Mouse (Mus musculus) CD8-positive naive resting alpha-beta T cell, adult 2 months (primary cell): ENCODE data around the gene C130026I21Rik.
"Not testable (repeated sequence)": the region's sequence is repeated elsewhere in the genome, so short reads cannot be mapped to it uniquely, and the experiment has no call there.

Experiments used
- DNase-seq, 2 experiments: peaks; one replicate each; pipeline ENCODE4 v3.0.0; 2022; ENCODE audit warnings: low read depth in 2 of 2, low spot score in 2 of 2

The C130026I21Rik gene

DNA sequence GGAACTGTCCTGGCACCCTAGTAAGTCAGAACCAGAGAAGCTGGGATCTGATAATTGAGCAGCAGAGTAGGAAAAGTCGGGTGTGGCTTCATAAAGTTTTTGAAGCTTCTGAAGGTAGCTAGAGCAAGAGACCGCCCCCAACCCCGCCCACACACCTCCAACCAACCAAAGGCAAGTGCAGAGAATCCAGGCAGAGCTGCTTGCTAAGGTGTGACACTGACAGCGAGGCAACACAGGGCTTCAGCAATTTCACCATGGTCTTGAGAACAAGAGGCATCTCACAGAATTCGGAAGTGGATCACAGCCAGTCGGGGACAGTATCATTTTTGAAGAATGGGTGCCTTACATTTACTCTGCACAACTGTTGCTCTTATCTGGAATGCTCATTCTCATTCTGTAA, at the start of gene C130026I21Rik:
C130026I21Rik (minus strand) TSS at position 101 of the 400 bp plus-strand sequence.
- not testable (repeated sequence) for DNase-seq

DNA sequence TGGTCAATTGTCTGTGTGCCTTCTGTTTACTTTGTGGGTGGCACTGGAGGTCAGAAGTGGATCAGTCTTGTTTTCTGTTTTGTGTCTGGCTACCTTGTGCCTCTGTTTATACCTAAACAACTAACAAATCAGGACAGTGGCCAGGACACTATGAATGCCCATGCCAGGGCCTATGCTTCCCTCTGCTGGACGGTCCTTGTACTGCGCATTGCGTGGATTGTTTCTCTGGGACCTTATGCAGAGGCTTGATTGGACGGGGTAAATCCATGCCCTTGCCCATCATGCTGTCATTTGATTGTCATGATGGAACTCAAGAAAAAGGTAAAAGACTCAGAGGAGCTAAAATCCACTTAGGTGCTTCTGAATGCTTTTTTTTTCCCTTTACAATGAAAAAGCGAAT, 16.7 kb upstream of the C130026I21Rik start:
- peak in 1 of 2 experiments; percentile 14 for DNase-seq

GRCm38 (mm10) chr1:85276421-85276820, 6.1 kb upstream of the C130026I21Rik start:
- not testable (repeated sequence) for DNase-seq

DNA sequence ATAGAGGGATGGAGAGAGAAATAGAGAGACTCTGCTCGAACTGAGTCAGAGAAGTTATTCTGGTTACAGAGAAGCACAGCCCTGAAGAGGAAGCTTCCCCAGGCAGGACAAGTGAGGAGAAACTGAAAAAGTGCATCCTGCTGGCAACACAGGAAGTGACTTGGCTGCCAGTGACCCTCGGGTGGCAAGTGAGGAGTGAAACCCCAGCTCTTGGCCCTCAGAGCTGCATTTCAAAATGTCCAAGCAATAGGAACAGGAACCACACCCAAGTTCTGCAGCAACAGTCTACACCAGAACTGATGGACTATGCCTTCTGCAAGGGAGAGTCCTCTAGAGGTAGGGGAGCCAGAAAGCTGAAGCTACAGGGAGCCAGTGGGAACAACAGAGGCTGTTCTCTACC, 11.7 kb downstream of the C130026I21Rik start:
- not testable (repeated sequence) for DNase-seq

DNA sequence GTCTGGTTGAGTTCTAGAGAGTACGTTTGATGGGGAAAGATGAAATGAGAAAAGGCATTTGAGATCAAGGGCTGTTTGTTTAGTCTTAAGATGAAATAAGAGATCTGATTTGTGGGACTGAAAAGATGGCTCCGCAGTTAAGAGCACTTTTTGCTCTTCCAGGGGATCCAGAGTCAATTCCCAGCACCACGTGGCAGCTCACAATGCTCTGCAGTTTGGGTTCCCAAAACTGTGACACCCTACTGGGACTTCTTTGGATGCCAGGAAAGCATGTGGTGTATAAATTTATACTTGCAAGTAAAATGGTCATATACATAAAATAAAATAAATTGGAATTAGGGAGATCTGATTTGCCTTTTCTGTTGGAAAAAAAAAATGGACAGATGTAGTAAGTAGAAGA, 15.1 kb downstream of the C130026I21Rik start:
- DNase-seq = not testable (repeated sequence)

DNA sequence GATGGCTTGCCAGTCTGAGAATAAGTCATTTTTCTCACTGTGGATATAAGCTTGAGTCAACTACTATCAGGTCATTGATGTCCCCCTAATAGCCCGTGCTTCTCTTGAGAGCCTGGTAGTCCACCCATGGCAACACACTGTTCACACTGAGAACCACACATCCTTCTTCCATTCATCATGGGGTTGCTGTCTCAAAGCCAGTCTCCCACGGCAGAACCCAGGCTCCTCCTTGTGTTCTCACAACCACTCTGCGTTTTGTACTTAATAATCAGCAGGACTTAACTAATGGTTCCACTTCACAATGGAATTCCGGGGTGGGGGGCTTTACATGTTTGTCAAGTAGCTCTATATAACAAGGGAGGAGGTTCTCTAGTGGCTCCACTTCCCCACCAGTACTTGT, 19.2 kb downstream of the C130026I21Rik start:
- not testable (repeated sequence) for DNase-seq

- DNase-seq = not testable (repeated sequence)
Observed at GRCm38 (mm10) chr1:85248985-85249384, 21.4 kb downstream of the C130026I21Rik start.

GRCm38 (mm10) chr1:85246776-85247460, 23.4 kb downstream of the C130026I21Rik start:
- DNase-seq = not testable (repeated sequence)

GRCm38 (mm10) chr1:85246266-85246665, 24.1 kb downstream of the C130026I21Rik start:
- not testable (repeated sequence) for DNase-seq

GRCm38 (mm10) chr1:85244941-85245340, 25.4 kb downstream of the C130026I21Rik start:
- DNase-seq = not testable (repeated sequence)

DNA sequence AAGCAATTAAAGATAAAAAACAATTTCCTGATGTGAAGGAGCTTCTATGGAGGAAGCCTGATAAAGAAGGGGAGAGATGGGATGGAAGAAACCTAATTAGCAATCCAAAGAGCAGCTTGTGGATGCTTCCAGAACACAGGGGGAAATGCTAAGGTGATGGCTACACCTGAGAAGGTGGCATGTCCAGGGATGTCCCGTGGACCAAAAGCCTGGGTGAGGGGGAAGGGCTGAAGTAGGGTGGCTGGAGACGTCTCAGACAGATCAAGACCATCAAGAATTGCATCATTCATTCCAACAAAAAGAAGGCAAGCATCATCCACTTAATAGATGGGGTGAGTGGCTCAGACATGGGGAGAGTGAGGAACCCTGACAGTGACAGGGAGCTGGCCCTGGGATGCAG, 27.3 kb downstream of the C130026I21Rik start:
- not testable (repeated sequence) for DNase-seq

DNA sequence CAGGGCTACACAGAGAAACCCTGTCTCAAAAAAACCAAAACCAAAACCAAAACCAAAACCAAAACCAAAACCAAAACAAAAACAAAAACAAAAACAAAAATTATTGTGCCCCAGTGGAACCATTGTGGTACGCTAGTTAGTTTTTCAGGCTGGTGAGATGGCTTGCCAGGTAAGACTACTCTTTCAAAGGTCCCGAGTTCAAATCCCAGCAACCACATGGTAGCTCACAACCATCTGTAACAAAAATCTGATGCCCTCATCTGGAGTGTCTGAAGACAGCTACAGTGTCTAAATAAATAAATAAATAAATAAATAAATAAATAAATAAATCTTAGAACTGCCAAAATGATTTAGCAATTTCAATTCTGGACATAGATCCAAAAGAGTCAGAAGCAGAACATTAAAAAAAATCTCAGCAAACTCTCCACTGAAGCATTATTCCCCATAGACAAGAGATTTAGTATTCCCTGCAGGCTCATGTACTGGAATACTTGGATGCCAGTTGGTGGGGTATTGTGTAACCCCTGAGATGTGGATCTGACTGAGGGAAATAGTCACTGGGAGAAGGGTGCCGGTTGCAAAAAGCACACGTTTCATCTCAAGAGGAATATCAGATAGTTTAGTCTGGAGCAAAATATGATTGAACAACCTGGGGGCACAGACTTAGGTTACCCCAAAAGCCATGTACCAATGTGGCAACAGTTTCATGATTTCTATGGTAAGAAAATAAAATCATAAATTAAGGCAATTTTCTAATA, 31.2 kb downstream of the C130026I21Rik start:
- not testable (repeated sequence) for DNase-seq

GRCm38 (mm10) chr1:85206531-85206930, 63.8 kb downstream of the C130026I21Rik start:
- not testable (repeated sequence) for DNase-seq

DNA sequence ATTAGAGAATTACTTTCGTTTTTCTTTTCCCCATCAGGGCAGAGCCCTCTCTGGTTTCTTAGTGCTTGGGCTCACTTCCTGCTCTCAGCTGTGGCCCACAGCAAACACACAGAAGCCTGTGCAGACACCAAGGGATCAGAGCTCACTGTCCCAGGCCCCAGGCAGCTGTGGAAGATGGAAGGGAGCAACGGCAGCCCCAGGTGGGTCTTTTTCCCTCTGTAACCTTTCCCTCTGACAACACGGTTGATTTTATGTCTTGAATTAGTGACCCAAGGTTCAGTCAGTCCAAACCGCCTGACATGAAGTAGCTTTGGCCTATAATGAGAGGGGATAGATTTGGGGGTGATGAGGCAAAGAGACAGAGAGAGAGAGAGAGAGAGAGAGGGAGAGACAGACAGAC, 70.8 kb downstream of the C130026I21Rik start:
- not testable (repeated sequence) for DNase-seq

GRCm38 (mm10) chr1:85198647-85199350, 71.6 kb downstream of the C130026I21Rik start:
- not testable (repeated sequence) for DNase-seq

DNA sequence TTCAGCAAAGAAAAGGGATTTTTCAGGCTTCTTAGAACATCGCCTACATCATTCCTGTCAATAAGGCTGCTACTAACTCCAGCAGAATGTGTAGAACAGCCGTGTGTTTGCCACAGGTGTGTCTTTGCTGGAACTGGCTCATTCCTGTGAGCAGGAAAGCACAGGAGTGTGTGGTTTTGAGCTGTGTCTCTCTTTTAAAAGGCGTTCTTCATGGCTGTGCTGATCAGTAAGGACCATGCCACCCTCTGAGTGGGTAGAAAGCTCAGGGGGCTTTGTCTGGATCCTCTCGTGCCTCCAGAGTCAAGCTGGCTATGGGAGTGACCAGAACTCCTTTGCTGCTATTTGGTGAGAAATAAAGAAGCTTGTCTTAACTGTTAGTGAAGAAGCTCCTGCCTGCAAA, 73.6 kb downstream of the C130026I21Rik start:
- not testable (repeated sequence) for DNase-seq

GRCm38 (mm10) chr1:85193761-85194160, 76.6 kb downstream of the C130026I21Rik start:
- DNase-seq = not testable (repeated sequence)

DNA sequence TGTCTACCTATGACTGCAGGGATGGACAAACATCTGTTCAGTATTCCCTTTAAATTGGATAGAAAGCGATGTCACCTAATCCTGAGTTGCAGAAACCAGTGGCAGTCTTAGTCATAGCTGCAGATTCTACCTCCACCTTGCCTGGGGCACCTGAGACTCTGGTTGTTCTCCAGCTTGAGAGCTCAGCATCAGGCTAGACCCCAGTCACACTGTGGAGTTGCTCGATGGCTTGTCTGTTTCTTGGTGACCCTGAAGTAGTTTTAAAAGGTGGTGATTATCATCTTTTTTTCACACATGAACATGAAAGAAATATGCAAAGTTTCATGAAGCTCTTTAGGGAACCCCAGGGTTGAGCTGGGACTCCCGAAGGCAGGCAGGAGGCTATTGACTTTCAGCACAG, 88.4 kb downstream of the C130026I21Rik start:
- DNase-seq = not testable (repeated sequence)

- DNase-seq = not testable (repeated sequence)
Observed at GRCm38 (mm10) chr1:85178971-85179370, 91.4 kb downstream of the C130026I21Rik start.

- not testable (repeated sequence) for DNase-seq
Observed at GRCm38 (mm10) chr1:85162841-85163240, 107.5 kb downstream of the C130026I21Rik start.

DNA sequence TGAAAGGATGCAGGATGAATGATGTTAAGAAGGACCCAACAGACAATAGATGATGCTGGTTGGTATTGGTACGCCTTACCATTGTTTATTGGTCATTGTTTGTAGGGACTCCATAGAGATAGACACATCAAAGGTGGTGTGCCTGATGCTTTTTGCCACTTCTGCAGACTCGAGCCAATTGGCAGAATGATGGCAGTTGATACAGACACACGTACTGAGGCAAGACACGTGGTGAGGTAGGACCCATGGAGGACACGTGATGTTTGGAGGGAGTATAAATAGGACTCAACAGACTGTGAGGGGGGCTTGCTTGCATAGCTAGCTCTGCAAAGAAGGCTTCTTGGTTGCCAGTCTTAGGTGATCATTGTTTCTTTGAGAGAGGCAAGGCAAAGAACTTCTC, 115.2 kb downstream of the C130026I21Rik start:
- not testable (repeated sequence) for DNase-seq
